Mouse (Mus musculus) myocyte (in vitro differentiated cells): ENCODE data around the gene Wfdc11. TPM values are rescaled to one million over a fixed set of nuclear protein-coding genes. Genes with fewer than 3 reads are reported as not detected.
"Not testable (repeated sequence)": the region's sequence is repeated elsewhere in the genome, so short reads cannot be mapped to it uniquely, and the experiment has no call there.

Experiments
- H3K27me3 ChIP-seq: one replicate; pipeline ENCODE4 v1.6.1; 2011; ENCODE audit not compliant: control insufficient read depth, insufficient read depth, insufficient read length
- H3K36me3 ChIP-seq: one replicate; pipeline ENCODE4 v1.6.1; 2011; ENCODE audit not compliant: control insufficient read depth, insufficient read depth
- H3K4me2 ChIP-seq: one replicate; pipeline ENCODE4 v1.6.1; 2011; ENCODE audit warnings: low read depth, control low read depth
- H3K4me3 ChIP-seq: one replicate; pipeline ENCODE4 v1.5.1; 2011; ENCODE audit warnings: mild to moderate bottlenecking, control low read depth, moderate library complexity
- H3K79me2 ChIP-seq: one replicate; pipeline ENCODE4 v1.6.1; 2011; ENCODE audit not compliant: control insufficient read depth, insufficient read depth
- H3ac ChIP-seq: one replicate; pipeline ENCODE4 v1.6.1; 2011; ENCODE audit not compliant: control insufficient read depth, insufficient read length
- CEBPB ChIP-seq: IDR thresholded peaks from 2 replicates; pipeline ENCODE4 v1.6.1; 2011; ENCODE audit warnings: mild to moderate bottlenecking, moderate library complexity; ENCODE audit not compliant: poor library complexity, insufficient read depth, severe bottlenecking
- E2F4 ChIP-seq: IDR thresholded peaks from one replicate; pipeline ENCODE4 v1.6.1; 2011; ENCODE audit warnings: mild to moderate bottlenecking, control low read depth, moderate library complexity; ENCODE audit not compliant: insufficient read depth
- MAX ChIP-seq: IDR thresholded peaks from one replicate; pipeline ENCODE4 v1.6.1; 2011; ENCODE audit warnings: low read depth, mild to moderate bottlenecking, control low read depth
- MYOD1 ChIP-seq, 3 experiments: IDR thresholded peaks; one replicate each; pipeline ENCODE4 v1.6.1; 2011; ENCODE audit warnings: control low read depth in 2 of 3, low read depth in 2 of 3, mild to moderate bottlenecking in 2 of 3, moderate library complexity in 1 of 3; ENCODE audit not compliant: insufficient read length in 2 of 3, control insufficient read depth in 1 of 3
- MYOG ChIP-seq, 3 experiments: IDR thresholded peaks; one replicate each; pipeline ENCODE4 v1.6.1; 2011; ENCODE audit warnings: control low read depth in 2 of 3, low read depth in 2 of 3, mild to moderate bottlenecking in 2 of 3; ENCODE audit not compliant: insufficient read length in 2 of 3, control insufficient read depth in 1 of 3, insufficient read depth in 1 of 3
- POLR2A ChIP-seq: IDR thresholded peaks from one replicate; pipeline ENCODE4 v1.6.1; 2011; ENCODE audit warnings: low read depth, mild to moderate bottlenecking, control low read depth, moderate library complexity; ENCODE audit not compliant: insufficient read length
- POLR2AphosphoS2 ChIP-seq: IDR thresholded peaks from one replicate; pipeline ENCODE4 v1.6.1; 2011; ENCODE audit warnings: low read depth, control low read depth; ENCODE audit not compliant: insufficient read length
- REST ChIP-seq: IDR thresholded peaks from one replicate; pipeline ENCODE4 v1.6.1; 2011; ENCODE audit warnings: mild to moderate bottlenecking, control low read depth, moderate library complexity; ENCODE audit not compliant: insufficient read depth, insufficient read length
- SRF ChIP-seq: IDR thresholded peaks from one replicate; pipeline ENCODE4 v1.6.1; 2011; ENCODE audit warnings: low read depth; ENCODE audit not compliant: control insufficient read depth, insufficient read length
- TCF12 ChIP-seq: IDR thresholded peaks from one replicate; pipeline ENCODE4 v1.6.1; 2011; ENCODE audit warnings: mild to moderate bottlenecking, control low read depth; ENCODE audit not compliant: poor library complexity, insufficient read depth, severe bottlenecking
- TCF3 ChIP-seq: IDR thresholded peaks from one replicate; pipeline ENCODE4 v1.6.1; 2011; ENCODE audit warnings: low read depth, control low read depth; ENCODE audit not compliant: insufficient read length
- USF1 ChIP-seq: IDR thresholded peaks from one replicate; pipeline ENCODE4 v1.6.1; 2011; ENCODE audit warnings: low read depth, mild to moderate bottlenecking, control low read depth, moderate library complexity
- polyA plus RNA-seq: library from polyadenylated mRNA; unstranded; fragments of >200 nt; fragmentation: generic; extraction: Trizol; gene quantifications from one replicate; pipeline ENCODE4 v1.2.1, GENCODE M21; 2012; ENCODE audit warnings: missing spikeins

The Wfdc11 gene
- not detected for polyA plus RNA-seq

GRCm38 (mm10) chr2:164673987-164674386, at the start of gene Wfdc11:
Gene Wfdc11, minus strand, starts transcription at chr2:164674087.
- no peak within 1 kb of the TSS for H3ac ChIP-seq
- TF ChIP-seq MAX: no peak
- no peak for TF ChIP-seq MYOD1 (IDR thresholded peaks at IDR 0.05; ENCODE audit: control insufficient read depth in 1 of 3, insufficient read length in 2 of 3, low read depth in 2 of 3)
- TF ChIP-seq POLR2AphosphoS2: no peak
- TF ChIP-seq MYOG (IDR thresholded peaks at IDR 0.05; ENCODE audit: control insufficient read depth in 1 of 3, insufficient read depth in 1 of 3, insufficient read length in 2 of 3, low read depth in 2 of 3): no peak
- TF ChIP-seq POLR2A: no peak
- TF ChIP-seq TCF12: no peak
- no peaks in the 10 kb centered on the region for H3K79me2 ChIP-seq
- H3K4me2 ChIP-seq: no peak within 1 kb of the TSS
- no peaks in the 10 kb centered on the region for H3K27me3 ChIP-seq
- no peaks in the 10 kb centered on the region for H3K36me3 ChIP-seq
- H3K4me3 ChIP-seq: no peak within 1 kb of the TSS

- Histone ChIP-seq H3K4me3 (no peak overlapping the region), H3K79me2 (no peaks in the 10 kb centered on the region), H3K27me3 (peaks cover 41% of the 10 kb centered on the region), H3ac (no peak overlapping the region), H3K4me2 (no peak overlapping the region), H3K36me3 (no peaks in the 10 kb centered on the region)
- TF ChIP-seq REST (no peak), TCF12 (no peak), POLR2AphosphoS2 (no peak), TCF3 (no peak), MYOG (IDR thresholded peaks at IDR 0.05; ENCODE audit: control insufficient read depth in 1 of 3, insufficient read depth in 1 of 3, insufficient read length in 2 of 3, low read depth in 2 of 3) (no peak), SRF (no peak), CEBPB (no peak), POLR2A (no peak), E2F4 (no peak), MAX (no peak), USF1 (no peak), MYOD1 (IDR thresholded peaks at IDR 0.05; ENCODE audit: control insufficient read depth in 1 of 3, insufficient read length in 2 of 3, low read depth in 2 of 3) (no peak)
Observed at GRCm38 (mm10) chr2:164723276-164723675, 49.4 kb upstream of the Wfdc11 start.

- not testable (repeated sequence) for H3K36me3 ChIP-seq, H3ac ChIP-seq, H3K79me2 ChIP-seq, H3K4me2 ChIP-seq, H3K4me3 ChIP-seq
- peaks cover 44% of the 10 kb centered on the region for H3K27me3 ChIP-seq
Observed at GRCm38 (mm10) chr2:164716194-164716786, 42.4 kb upstream of the Wfdc11 start.

- no peaks in the 10 kb centered on the region for H3K79me2 ChIP-seq
- H3K4me2 ChIP-seq: no peak within 1 kb of the TSS
- H3K36me3 ChIP-seq: no peaks in the 10 kb centered on the region
- H3ac ChIP-seq: no peak within 1 kb of the TSS
- TF ChIP-seq CEBPB: no peak
- no peak for TF ChIP-seq TCF3
- TF ChIP-seq MYOD1 (IDR thresholded peaks at IDR 0.05; ENCODE audit: control insufficient read depth in 1 of 3, insufficient read length in 2 of 3, low read depth in 2 of 3): no peak
- no peak for TF ChIP-seq POLR2AphosphoS2
- TF ChIP-seq TCF12: no peak
- no peak for TF ChIP-seq MAX
- H3K27me3 ChIP-seq: peaks cover 44% of the 10 kb centered on the region
- no peak within 1 kb of the TSS for H3K4me3 ChIP-seq
Observed at GRCm38 (mm10) chr2:164715005-164715404, 41.1 kb upstream of the Wfdc11 start, which contains the start of gene Spint5. Gene Spint5, plus strand, starts transcription at chr2:164715305.

- Histone ChIP-seq H3ac (no peak overlapping the region), H3K27me3 (peaks cover 11% of the 10 kb centered on the region)
Observed at GRCm38 (mm10) chr2:164705991-164706390, 32.1 kb upstream of the Wfdc11 start.

GRCm38 (mm10) chr2:164705328-164705727, 31.4 kb upstream of the Wfdc11 start:
- Histone ChIP-seq H3K79me2 (no peaks in the 10 kb centered on the region), H3K27me3 (peaks cover 16% of the 10 kb centered on the region)

More at GRCm38 (mm10) chr2:164705991-164706390, 32.1 kb upstream of the Wfdc11 start:
- no peak overlapping the region for H3K4me2 ChIP-seq
- H3K4me3 ChIP-seq: no peak overlapping the region
- no peaks in the 10 kb centered on the region for H3K79me2 ChIP-seq
- TF ChIP-seq MYOG (IDR thresholded peaks at IDR 0.05; ENCODE audit: control insufficient read depth in 1 of 3, insufficient read depth in 1 of 3, insufficient read length in 2 of 3, low read depth in 2 of 3): no peak
- no peak for TF ChIP-seq MYOD1 (IDR thresholded peaks at IDR 0.05; ENCODE audit: control insufficient read depth in 1 of 3, insufficient read length in 2 of 3, low read depth in 2 of 3)
- H3K36me3 ChIP-seq: no peaks in the 10 kb centered on the region

More at GRCm38 (mm10) chr2:164705328-164705727, 31.4 kb upstream of the Wfdc11 start:
- TF ChIP-seq TCF3 (no peak), POLR2A (no peak), CEBPB (no peak), SRF (no peak), MAX (no peak), TCF12 (no peak), REST (no peak)
- Histone ChIP-seq H3K4me2 (no peak overlapping the region), H3K4me3 (no peak overlapping the region), H3ac (no peak overlapping the region), H3K36me3 (no peaks in the 10 kb centered on the region)
